20 mouse cellular contexts compared by ENCODE assay signal in genomic region chr8:34533421-34533820, GRCm38 (mm10).
"Had no signal": no experiment of that assay in that cellular context is flagged by ENCODE, and none has a peak within 500 bp of the region (broad histone marks: within the 10 kb centered on the region; RNA-seq: fewer than 3 reads in every experiment).

No protein-coding gene starts in this region.

- H3K9ac ChIP-seq: limb, embryonic 13.5 days; liver, embryonic 12.5 days; liver, embryonic 15.5 days; lung, embryonic 15.5 days; midbrain, embryonic 13.5 days; neural tube, embryonic 13.5 days; stomach, embryonic 15.5 days had no signal

- H3K27ac ChIP-seq: kidney, postnatal 0 days; layer of hippocampus, adult 2 months; limb, embryonic 10.5 days; limb, embryonic 13.5 days; liver, embryonic 12.5 days; liver, embryonic 15.5 days; lung, embryonic 15.5 days; midbrain, embryonic 13.5 days; neural tube, embryonic 13.5 days; stomach, embryonic 15.5 days had no signal

- H3K4me2 ChIP-seq: limb, embryonic 13.5 days; liver, embryonic 12.5 days; liver, embryonic 15.5 days; lung, embryonic 15.5 days; midbrain, embryonic 13.5 days; neural tube, embryonic 13.5 days; stomach, embryonic 15.5 days had no signal

- DNase-seq: kidney, postnatal 25 days; layer of hippocampus, adult 9-11 months; liver; lung, postnatal 4 days; retina, postnatal 1 day; right cerebral cortex, postnatal 25 days; spleen, adult 18-20 months; thymus, postnatal 25 days had no signal

- H3K4me1 ChIP-seq: liver, embryonic 12.5 days; liver, embryonic 15.5 days; midbrain, embryonic 13.5 days; stomach, embryonic 15.5 days had no signal

- ATAC-seq: liver, embryonic 12.5 days; midbrain, embryonic 13.5 days; midbrain, embryonic 16.5 days had no signal

- H3K36me3 ChIP-seq: limb, embryonic 10.5 days; limb, embryonic 13.5 days; liver, embryonic 12.5 days; liver, embryonic 15.5 days; lung, embryonic 15.5 days; midbrain, embryonic 13.5 days; neural tube, embryonic 13.5 days; stomach, embryonic 15.5 days had no signal

- H3K4me3 ChIP-seq: layer of hippocampus, adult 2 months; limb, embryonic 10.5 days; limb, embryonic 13.5 days; liver, embryonic 12.5 days; liver, embryonic 15.5 days; lung, embryonic 15.5 days; midbrain, embryonic 13.5 days; myocyte; neural tube, embryonic 13.5 days; stomach, embryonic 15.5 days had no signal

- H3K9me3 ChIP-seq: limb, embryonic 10.5 days; limb, embryonic 13.5 days; liver, embryonic 12.5 days; liver, embryonic 15.5 days; lung, embryonic 15.5 days; midbrain, embryonic 13.5 days; neural tube, embryonic 13.5 days; stomach, embryonic 15.5 days had no signal

- H3K27me3 ChIP-seq: liver, embryonic 12.5 days; liver, embryonic 15.5 days; lung, embryonic 15.5 days; midbrain, embryonic 13.5 days; neural tube, embryonic 13.5 days; stomach, embryonic 15.5 days had no signal
